Mouse (Mus musculus): ENCODE measurements at regions not wholly inside any gene's neighbourhood (a gene's known extent, or its start where the extent isn't known, plus 50 kb on each side); places are given as distances from the start of the nearest gene placed in this dataset.

DNA sequence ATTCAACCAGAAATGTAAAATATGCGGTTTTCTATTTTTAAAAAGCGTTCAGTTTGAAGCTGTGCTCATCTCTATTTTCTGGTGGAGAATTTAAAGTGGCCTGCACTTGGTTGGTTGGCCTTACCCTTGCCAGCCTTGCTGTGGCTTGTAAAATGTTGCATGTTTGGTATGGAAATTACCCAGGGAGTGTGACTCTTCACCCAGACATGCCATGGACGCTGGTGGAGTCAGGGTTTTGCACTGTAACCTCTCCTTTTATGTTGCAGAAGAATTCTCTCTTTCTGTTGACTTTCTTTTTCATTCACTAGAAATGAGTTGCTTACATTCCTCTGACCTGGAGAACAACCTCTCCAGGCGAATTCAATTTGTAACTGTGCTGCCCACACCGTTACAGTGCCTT, 157.5 kb upstream of the Gorab start:
- CTCF ChIA-PET: no interaction called here

DNA sequence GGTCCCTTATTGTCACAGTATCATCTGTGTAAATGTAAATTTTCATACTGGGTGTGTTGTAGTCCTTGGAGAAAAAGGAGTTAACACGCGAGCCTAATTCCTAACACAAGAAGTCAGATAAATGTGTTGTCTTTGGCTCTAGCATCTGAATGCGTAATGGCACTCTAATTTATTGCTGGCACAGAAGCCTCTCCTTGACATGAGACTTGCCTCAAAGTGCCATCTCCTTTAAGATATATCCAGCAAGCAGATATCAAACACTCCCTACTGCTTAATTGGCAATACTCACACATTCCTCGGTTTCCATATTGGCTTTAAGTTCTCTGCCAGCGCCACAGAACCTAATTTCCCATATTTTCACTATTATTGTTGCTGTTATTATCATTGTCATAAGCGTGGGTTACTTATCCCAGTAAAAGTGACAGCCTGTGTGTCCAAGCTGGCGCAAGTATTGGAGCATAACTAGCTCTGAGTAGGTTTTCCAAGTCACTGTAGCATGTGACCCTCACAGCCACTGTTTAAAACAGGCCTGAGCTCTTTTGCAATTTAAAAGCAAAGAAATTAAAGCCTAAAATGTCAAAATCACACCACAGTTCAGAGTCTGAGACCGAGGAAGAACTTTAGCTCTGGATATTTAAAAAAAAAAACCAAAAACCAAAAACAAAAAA, 156.9 kb upstream of the Gorab start:
- ChIA-PET CTCF (no interaction called here), POLR2A (no interaction called here)

More for the DNA sequence above, 157.5 kb upstream of the Gorab start:
- POLR2A ChIA-PET: no interaction called here

DNA sequence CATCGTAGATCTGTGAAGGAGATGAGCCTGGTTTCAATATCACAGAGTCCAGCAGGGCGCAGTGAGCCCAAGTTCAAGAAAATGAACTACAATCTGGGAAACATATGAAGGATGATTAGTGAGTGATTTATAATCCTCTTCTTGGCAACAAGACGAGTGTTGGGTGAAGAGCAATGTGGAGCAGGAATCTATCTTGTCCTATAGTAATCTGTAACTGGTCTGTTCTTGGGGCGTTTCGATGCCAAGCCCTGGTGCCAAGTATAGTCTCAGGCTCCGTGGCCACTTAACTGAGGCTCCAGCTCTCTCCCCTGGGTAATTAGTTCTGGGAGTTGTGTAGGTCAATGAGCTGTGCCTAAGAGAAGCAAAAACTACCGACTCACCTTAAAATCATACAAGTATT, 154.4 kb upstream of the Gorab start:
- POLR2A ChIA-PET: no interaction called here
- CTCF ChIA-PET: no interaction called here

DNA sequence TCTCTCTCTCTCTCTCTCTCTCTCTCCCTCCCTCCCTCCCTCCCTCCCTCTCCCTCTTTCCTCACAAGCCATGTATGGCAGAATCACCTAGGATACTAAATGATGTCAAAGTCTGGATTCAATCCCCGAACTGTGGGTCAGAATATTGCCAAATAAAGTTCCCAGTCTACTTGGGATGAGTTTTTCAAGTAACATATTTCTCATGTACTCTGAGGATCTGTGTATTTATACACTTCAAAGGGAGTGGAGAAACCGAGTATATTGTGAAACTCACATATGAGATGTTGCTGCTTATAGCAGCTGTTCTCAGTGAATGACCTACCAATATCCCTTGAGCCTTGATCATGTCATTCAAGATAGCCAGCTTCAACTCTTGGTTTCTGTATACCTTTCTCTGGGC, 151.7 kb upstream of the Gorab start:
- ChIA-PET CTCF (no interaction called here), POLR2A (interaction anchor here in 1 of 4 experiments (0.7 kb wide), 1 partner anchor 135 kb away, joined by 3 read pairs; no protein-coding TSS in a partner anchor)

DNA sequence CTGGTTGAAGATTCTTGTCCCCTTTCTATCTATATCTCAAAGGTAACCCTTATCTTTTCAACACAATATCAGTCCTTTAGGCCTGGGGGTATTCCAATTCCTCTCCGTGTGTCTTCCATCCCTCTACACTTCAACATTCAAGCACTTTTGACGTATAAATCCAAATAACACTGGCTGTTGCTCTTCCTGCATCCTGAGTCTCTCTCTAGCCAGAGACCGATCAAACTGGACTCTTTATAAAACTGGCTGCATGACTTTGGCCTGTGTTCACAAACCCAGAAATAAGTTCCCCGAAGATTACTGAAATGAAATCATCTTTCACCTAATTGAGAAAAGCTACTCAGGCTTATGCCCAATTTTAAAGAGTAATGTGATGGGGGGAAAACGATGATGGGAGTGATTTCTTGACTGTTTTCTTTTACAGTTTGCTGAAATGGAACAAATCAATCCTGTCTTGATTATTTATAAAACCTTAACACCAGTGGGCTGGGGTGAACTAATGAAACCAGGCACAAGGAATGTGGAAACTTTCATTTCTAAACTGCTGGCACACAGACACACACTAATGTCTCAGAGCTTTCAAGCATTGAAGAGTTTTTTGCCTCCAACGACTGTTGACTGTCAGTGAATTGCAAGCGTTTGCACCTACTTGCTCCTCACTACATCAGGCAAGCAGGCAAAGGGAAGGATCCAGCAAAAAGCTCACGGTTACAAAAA, 135.5 kb upstream of the Gorab start:
- ChIA-PET POLR2A (no interaction called here), CTCF (no interaction called here)

DNA sequence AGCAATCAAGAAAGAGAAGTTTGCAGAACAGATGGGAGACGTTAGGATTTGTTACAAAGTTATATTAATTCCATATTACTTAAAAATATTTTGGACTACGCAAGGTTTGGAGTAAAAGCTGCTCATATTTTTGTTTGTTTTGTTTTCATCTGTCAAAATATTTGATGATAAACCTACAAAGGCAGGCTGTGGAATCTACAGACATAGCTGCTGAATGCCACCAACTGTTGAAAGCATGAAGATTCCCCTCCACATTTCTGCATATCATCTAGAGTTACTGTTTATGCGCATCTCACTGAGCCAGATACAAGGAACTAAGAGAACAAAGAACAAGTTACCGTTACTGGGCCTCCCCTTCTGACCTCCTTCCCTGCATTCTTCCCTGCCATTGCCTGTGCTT, 127.1 kb upstream of the Gorab start:
- CTCF ChIA-PET: no interaction called here
- POLR2A ChIA-PET: interaction anchor here in 1 of 4 experiments (0.6 kb wide), 1 partner anchor 532 kb away, joined by 9 read pairs; no protein-coding TSS in a partner anchor

DNA sequence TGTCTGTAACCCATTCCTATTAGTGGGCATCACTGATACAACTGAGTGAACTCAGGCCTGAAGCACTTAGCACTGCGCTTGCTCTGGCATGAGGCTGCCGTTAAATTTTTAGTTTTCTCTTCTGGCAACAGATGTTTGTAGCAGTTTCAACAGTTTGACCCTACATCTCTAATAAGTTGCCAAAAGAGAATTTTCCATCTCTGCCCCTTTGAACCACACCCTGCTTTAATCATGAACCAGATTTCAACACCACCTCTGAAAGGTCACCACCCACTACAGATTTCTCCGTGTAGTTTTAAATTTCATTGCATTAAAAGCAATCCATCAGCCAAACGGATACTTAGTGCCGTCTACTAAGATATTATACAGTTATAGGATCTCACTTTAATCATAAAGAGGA, 114.5 kb upstream of the Gorab start:
- ChIA-PET CTCF (no interaction called here), POLR2A (no interaction called here)

DNA sequence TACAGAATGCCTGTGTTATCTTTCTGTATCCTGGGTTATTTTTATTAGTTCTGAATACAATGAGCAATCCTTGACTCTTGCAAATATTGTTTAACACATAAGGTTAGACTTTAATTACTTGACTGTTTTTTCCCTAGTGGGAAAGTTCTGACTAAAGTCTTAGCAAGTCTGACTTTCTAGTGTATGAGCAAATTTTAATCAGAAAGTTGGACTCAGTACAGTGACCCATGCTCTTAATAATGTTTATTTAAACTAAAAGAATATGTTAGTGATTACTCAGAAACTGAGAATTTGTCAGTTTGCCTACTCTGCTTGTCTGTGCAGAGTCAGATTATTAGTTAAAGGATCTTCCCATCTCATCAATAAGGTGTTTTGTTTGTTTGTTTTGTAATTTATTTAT, 109.4 kb upstream of the Gorab start:
- CTCF ChIA-PET: no interaction called here

DNA sequence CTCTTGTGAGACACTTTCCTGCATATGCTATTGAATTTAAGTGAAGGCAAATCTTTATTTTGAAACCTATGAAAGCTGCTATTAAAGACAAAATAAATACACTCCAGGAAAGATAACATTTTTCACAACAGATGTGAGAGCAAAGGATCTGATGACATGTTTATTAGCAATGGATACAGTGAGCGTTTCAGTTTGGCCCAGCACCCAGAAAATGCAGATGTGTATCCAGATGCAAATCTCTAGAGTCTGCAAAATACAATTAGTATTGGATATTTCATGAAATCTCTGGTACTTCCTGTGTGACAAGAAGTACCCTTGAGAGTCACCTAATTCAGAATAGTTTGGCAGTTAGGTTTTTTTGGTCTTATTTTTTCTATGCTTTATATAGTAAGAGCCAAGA, 108.5 kb upstream of the Gorab start:
- POLR2A ChIA-PET: no interaction called here
- CTCF ChIA-PET: no interaction called here

More for the DNA sequence above, 109.4 kb upstream of the Gorab start:
- POLR2A ChIA-PET: no interaction called here

DNA sequence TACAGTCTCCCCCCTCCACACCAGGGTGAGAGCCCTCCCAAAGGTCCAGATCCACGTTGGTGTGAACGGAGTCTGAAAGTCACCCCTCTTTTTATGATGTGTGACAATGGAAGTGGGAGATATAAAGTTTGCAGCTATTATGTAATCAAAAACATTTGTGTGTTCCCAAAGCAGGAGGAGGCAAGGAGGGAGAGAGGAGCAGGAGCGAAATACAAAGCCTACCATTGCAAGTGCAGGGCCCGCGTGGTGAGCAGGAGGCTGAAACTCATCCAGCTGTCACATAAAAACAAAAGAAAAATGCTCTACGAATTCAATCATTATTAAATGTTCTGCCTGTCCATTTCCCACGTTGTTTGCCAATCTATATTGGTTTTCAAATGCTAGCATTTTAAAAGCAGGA, 101.6 kb upstream of the Gorab start:
- ChIA-PET CTCF (no interaction called here), POLR2A (no interaction called here)

DNA sequence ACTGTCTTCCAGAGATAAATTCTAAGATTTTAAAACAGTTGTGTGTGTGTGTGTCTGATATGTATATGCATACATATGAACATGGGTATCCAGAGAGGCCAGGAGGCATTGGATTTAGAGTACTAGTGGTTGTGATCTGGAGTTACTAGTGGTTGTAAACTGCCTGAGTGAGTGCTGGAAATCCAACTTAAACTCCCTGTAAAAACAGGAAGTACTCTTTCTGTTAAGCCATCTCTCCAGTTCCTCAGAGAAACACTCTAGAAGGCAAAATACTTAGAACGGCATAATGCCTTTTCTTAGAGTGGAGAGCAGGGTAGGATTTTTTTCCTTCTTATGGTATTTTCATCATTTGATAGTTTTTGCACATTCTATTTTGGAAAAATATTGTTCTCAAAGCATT, 99.1 kb upstream of the Gorab start:
- CTCF ChIA-PET: no interaction called here

DNA sequence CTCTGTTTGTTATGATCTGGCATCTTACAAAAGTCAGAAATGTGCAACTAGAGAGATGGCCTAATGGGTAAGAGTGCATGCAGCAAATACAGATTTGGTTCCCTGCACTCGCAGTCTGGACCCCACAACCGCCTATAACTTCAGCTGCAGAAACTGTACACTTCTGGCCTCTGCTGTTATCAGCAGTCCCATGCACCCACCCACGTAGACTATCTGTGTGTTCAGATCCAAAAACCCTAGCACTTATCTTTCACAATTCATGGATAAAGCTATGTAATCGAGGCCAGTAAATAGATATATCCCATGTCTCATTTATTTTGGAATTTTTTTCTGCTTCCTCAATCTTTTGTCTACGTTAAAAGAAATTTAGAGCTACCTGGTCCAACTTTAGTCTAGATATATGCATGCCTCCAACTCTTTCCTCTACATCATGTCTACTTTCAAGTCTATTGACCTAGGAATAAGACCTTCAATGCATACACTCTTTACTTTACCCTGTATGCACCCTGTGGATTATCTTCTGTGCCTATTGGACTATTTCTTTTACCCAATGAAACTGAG, 95.0 kb upstream of the Gorab start:
- POLR2A ChIA-PET: no interaction called here
- CTCF ChIA-PET: interaction anchor here in 1 of 4 experiments (0.5 kb wide), 1 partner anchor 413 kb away, joined by 3 read pairs; no protein-coding TSS in a partner anchor

More for the DNA sequence above, 99.1 kb upstream of the Gorab start:
- POLR2A ChIA-PET: no interaction called here

DNA sequence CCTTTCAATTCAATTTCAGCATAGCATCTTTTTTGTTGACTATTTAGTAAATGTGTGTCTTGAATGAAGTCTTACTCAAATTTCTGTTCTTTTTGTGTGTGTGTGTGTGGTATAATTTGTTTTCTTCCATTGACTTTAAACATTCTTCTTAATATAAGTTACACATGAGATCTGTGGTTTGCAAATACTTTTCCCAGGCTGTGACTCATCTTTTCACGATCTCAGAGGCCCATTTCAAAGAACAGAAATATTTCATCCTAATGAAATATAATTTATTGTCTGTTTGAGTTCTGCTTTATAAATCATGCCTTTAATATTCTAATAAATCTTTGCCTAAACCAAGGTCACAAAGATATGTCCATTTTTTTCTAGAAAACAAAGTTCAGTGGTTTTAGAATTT, 92.9 kb upstream of the Gorab start:
- POLR2A ChIA-PET: no interaction called here
- CTCF ChIA-PET: no interaction called here

DNA sequence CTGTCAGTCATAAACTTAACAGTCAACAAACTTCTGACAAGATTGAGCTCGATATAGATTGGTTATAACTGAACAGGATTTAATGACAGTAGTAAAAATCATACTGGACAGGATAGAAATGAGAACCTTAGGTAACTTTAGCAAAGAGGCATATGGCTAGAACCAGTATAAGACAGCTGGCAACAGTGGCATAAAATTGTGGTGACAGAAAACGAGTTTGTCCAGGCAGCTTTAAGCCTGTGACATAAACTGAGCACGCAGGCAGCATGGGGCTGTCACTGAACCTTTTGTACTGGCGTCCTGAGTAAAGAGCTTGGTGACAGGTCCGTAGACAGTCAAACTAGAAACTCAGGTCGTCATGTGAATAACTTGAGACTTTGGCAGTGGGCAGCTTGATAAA, 85.1 kb upstream of the Gorab start:
- ChIA-PET POLR2A (no interaction called here), CTCF (interaction anchor here in 1 of 4 experiments (0.6 kb wide), 1 partner anchor 338 kb away, joined by 3 read pairs; no protein-coding TSS in a partner anchor)

DNA sequence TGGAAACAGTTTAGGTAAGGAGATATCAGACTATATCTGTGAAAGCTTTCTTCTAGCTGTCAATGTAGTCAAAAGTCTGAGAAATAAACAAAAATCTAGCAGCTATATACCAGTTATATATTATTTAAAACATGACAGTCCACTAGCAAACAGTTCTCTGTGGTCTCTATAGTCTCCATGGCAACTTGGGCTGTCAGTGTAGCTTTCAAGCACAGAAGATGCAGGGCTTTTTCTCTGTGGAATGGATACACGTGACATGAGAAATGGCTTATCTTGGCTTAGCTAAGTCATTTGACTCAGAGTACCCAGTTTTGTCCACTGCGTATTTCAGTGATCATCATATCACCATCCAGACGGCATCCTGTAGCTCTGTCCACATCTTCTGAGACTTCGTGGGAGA, 84.6 kb upstream of the Gorab start:
- POLR2A ChIA-PET: no interaction called here
- CTCF ChIA-PET: no interaction called here

DNA sequence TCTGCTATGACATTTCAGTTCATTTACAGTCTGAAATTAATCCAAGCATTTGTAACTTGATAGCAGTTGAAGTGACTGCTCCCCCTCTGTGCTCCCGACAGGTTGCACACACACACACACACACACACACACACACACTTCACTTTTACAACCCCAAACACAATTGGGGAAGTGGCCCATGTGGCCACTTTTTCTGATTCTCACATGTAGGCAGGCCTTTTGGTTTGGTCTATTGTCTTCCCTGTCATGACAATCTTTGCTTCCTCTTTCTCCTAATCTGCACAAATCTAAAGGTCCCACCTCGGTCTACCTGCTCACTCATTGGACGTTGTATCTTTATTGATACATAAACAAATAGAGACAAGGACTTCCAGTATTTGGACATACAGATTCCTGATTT, 79.6 kb upstream of the Gorab start:
- POLR2A ChIA-PET: interaction anchor here in 1 of 4 experiments (0.5 kb wide), 1 partner anchor 237 kb away, joined by 3 read pairs; no protein-coding TSS in a partner anchor
- CTCF ChIA-PET: no interaction called here

DNA sequence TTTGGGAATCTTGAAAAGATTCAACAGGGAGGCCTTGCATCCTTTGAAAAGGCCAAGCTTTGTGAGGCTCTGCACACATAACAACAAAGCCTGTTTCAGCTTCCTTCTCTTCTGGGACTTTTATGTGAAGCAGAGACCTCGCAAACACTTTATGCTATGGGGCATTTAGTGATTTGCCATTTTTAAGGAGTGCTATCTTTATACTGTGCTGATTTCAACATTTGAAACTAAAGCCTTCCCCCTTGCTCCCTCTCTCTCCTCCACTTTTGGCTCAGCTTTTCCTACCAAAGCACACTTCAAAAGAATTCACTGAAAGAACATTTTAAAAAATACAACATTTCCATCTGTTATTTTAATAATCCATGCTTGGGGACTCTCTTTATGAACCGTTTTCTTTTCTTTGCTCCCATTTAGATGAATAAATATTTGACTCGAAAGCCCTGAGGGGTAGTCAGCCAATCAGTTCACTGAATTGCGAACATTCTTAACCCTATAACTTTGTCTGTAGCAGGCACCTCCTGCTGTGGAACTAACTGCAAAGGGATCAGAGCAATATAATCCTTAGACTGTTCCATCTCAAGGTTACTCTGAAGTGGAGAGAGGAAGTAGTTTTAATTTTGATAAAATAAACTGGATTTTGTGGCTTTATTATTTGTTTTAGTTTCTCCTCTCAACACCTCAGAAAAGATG, 74.2 kb upstream of the Gorab start:
- CTCF ChIA-PET: no interaction called here
- POLR2A ChIA-PET: no interaction called here

DNA sequence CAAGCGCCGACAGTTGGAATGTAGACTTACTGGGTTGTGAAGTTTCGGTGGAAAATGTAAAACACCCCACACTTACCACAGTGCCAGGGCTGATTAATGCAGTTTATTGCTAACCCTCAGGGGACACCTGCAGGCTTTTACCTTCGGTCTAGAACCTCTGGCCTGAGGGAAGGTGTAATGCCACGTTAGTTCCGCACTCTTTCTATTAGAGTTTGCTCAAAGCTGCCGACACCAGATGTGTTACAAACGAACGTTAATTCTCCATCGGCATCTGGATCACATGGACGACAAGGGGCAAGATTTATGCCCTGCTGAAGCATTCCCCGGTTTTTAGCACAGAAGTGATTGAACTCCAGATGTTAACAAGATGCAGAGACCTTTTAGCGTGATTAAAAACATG, 57.7 kb upstream of the Gorab start:
- POLR2A ChIA-PET: no interaction called here
- CTCF ChIA-PET: interaction anchor here in 1 of 4 experiments (0.6 kb wide), 1 partner anchor 581 kb away, joined by 4 read pairs; no protein-coding TSS in a partner anchor

DNA sequence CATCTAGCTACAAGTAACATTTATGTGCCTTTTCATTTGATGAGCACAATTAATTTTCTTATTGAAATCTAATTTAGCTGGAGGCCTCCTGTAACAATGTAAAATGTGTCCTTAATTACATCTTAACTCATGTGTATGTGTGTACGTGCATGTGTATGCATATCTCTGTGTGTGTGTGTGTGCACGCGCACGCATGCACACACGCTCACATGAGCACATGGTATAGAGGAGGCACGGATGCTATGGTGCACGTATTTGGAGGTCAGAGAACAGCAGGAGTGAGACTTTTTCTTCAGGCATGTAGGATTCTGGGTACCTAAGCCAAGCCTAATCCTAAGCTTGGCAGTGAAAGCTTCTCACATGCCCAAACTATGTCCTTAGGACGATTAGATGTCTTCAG, 52.9 kb upstream of the Gorab start:
- ChIA-PET POLR2A (no interaction called here), CTCF (interaction anchor here in 1 of 4 experiments (1.1 kb wide), 1 partner anchor 682 kb away, joined by 3 read pairs; no protein-coding TSS in a partner anchor)

Measured in embryonic stem cell, embryonic (primary cell).